Mouse (Mus musculus) limb, embryonic 14.5 days (tissue): ENCODE data around the gene Gm5485. TPM values are rescaled to one million over a fixed set of nuclear protein-coding genes. Genes with fewer than 3 reads are reported as not detected.

Experiments used
- ATAC-seq: fragments of 200-750 bp; cut with Nextera tagmentation; 2 replicates; pipeline ENCODE4 v1.8.0; 2017; ENCODE audit warnings: low read depth, moderate number of reproducible peaks, moderate TSS enrichment; ENCODE audit not compliant: low FRiP score
- DNase-seq: peaks from one replicate; pipeline ENCODE4 v3.0.0-alpha.2; 2015; ENCODE audit warnings: low spot score
- H3K27ac ChIP-seq: fragments of 300-500 bp; sonication (generic); replicated peaks from 2 replicates; pipeline ENCODE4 v1.5.1; 2014; ENCODE audit warnings: low read depth, mild to moderate bottlenecking, low read length, moderate library complexity, mixed read lengths
- H3K27me3 ChIP-seq: fragments of 300-500 bp; sonication (generic); 2 replicates; pipeline ENCODE4 v1.6.1; 2014; ENCODE audit warnings: low read length, mixed read lengths; ENCODE audit not compliant: control insufficient read depth, insufficient read depth
- H3K36me3 ChIP-seq: fragments of 300-500 bp; sonication (generic); 2 replicates; pipeline ENCODE4 v1.6.1; 2014; ENCODE audit warnings: mild to moderate bottlenecking, low read length, moderate library complexity, mixed read lengths; ENCODE audit not compliant: control insufficient read depth, insufficient read depth
- H3K4me1 ChIP-seq: fragments of 300-500 bp; sonication (generic); 2 replicates; pipeline ENCODE4 v1.6.1; 2014; ENCODE audit warnings: antibody characterized with exemption, low read length, mixed read lengths; ENCODE audit not compliant: control insufficient read depth, insufficient read depth
- H3K4me2 ChIP-seq: fragments of 300-500 bp; sonication (generic); replicated peaks from 2 replicates; pipeline ENCODE4 v1.6.1; 2014; ENCODE audit warnings: low read depth, mild to moderate bottlenecking, low read length, moderate library complexity; ENCODE audit not compliant: severe bottlenecking
- H3K4me3 ChIP-seq: fragments of 300-500 bp; sonication (generic); replicated peaks from 2 replicates; pipeline ENCODE4 v1.5.1; 2014; ENCODE audit warnings: low read length
- H3K9ac ChIP-seq: fragments of 300-500 bp; sonication (generic); 2 replicates; pipeline ENCODE4 v1.6.1; 2014; ENCODE audit warnings: mild to moderate bottlenecking, low read depth, low read length, moderate library complexity; ENCODE audit not compliant: severe bottlenecking
- H3K9me3 ChIP-seq: fragments of 300-500 bp; sonication (generic); 2 replicates; pipeline ENCODE4 v1.6.1; 2016; ENCODE audit warnings: low read length; ENCODE audit not compliant: control insufficient read depth
- POLR2A ChIP-seq: fragments of 200-500 bp; IDR thresholded peaks from 2 replicates; pipeline ENCODE4 v1.8.0; 2012; ENCODE audit warnings: inconsistent platforms, mild to moderate bottlenecking, moderate library complexity, borderline replicate concordance; ENCODE audit not compliant: insufficient read depth, insufficient read length; ENCODE audit errors: extremely low read depth
- WGBS: fragments of 180-500 bp; shearing (Covaris S2); extraction: QIAGEN DNeasy Blood & Tissue Kit; methylation state at CpG from one replicate; pipeline ENCODE4 v1.1.7; 2014; 5-methylcytosine and 5-hydroxymethylcytosine counted together
- polyA plus RNA-seq, 2 experiments: library from polyadenylated mRNA; depleted of rRNA in 1 of 2; stranded (reverse) in 1 of 2; unstranded in 1 of 2; fragments of >200 nt; fragmentation: Nextera tagmentation in 1 of 2; extraction: Ambion mirVana in 1 of 2; gene quantifications; 2 replicates each; pipeline versions ENCODE4 v1.2.1 to v1.2.3; 2012 to 2014

Gm5485 gene
- polyA plus RNA-seq (2012; rRNA removed) (not detected in 2 replicates), polyA plus RNA-seq (2014; fragmentation: Nextera tagmentation; extraction: Ambion mirVana) (not detected in 2 replicates)

DNA sequence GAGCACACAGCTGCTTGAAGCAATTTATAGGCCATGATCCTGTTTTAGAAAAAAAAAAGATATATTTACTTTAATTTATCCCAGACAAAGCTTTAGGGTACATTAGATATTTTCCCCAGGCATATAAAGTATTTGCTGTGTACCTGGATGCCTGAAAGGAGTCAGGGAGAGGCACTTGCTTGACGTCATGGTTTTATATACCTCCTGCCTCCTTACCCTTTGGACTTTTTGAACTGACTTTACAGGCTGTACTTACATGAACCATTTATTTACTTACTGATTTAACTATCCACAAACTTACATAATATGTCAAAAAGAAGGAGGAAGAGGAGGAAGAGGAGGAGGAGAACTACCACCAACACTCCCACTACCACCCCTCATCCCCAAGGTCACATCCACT, at the start of gene Gm5485:
Gene Gm5485, minus strand, starts transcription at position 171 of the 400 bp plus-strand sequence.
- DNase-seq, result no peak
- Histone ChIP-seq H3K4me3 (no peak within 1 kb of the TSS), H3K27me3 (no peaks in the 10 kb centered on the region), H3K9ac (no peak within 1 kb of the TSS), H3K27ac (no peak within 1 kb of the TSS), H3K36me3 (no peaks in the 10 kb centered on the region), H3K9me3 (no peaks in the 10 kb centered on the region), H3K4me2 (no peak within 1 kb of the TSS), H3K4me1 (no peaks in the 10 kb centered on the region)
- no peak for TF ChIP-seq POLR2A
- ATAC-seq, result no peak
- WGBS, result 37% methylated on average over 1 of the region's 1 CpGs

DNA sequence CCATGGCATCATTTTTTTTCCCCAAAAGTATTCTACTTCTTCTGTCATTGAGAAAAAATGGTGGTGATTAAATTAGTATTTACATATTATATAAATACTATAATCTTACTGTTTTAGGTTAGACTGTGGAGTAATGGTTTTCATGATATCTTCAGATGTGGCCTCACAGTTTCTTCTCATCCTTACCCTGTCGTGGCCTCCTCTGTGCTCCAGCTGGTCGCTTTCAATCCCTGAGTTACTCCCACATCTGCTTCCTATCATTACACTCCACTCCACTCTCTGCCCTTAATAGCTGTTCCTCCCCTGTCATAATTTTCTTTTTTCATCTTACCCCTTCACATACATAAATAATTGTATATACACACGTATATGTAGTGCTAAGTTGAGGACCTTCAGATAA, 41.0 kb upstream of the Gm5485 start:
- Histone ChIP-seq H3K9me3 (no peaks in the 10 kb centered on the region), H3K9ac (no peak overlapping the region), H3K27me3 (no peaks in the 10 kb centered on the region), H3K4me2 (no peak overlapping the region), H3K27ac (no peak overlapping the region), H3K4me3 (no peak overlapping the region), H3K36me3 (no peaks in the 10 kb centered on the region), H3K4me1 (no peaks in the 10 kb centered on the region)
- ATAC-seq, result no peak
- DNase-seq, result no peak
- 22% methylated on average over 3 of the region's 3 CpGs for WGBS
- no peak for TF ChIP-seq POLR2A

DNA sequence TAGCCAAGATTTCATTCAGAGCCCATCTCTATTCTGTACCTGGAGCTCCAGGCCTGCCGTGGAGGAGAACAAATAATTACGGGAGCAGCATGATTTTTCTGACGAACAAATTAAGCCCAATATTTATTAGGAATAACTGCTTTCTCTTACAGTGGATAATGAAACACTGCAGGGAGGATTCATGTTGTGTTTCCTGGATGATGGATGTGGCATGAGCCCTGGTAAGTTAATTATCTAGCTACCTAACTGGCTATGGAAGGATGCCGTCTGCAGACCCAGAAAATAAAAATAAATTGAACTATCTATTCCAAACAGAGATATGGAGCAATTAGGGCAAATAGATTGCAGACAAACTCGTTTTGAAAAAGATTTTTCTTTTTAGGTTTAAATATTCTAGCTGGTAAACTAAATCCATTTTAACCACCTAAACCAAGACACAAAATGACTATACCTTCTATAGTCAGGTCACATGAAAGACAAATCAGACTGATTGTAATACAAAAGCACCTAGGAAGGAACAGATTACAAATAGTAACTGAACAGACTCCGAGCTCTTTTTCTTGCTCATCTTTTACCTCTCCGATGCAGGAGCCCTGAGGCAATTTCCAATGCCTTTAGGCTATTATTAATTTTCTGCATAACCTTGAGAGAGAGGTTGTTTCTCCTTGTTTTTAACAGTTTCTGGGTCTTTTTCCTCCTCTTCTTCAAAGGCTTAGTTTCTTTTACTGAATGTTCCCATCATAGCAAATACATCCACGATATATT, 34.1 kb upstream of the Gm5485 start:
- no peaks in the 10 kb centered on the region for H3K4me1 ChIP-seq
- H3K4me3 ChIP-seq, result no peak overlapping the region
- no peaks in the 10 kb centered on the region for H3K9me3 ChIP-seq
- no peak overlapping the region for H3K9ac ChIP-seq
- no peak overlapping the region for H3K4me2 ChIP-seq
- no peaks in the 10 kb centered on the region for H3K27me3 ChIP-seq
- 66% methylated on average over 8 of the region's 8 CpGs for WGBS
- H3K27ac ChIP-seq, result no peak overlapping the region
- DNase-seq, result no peak
- H3K36me3 ChIP-seq, result no peaks in the 10 kb centered on the region
- ATAC-seq, result no peak
- no peak for TF ChIP-seq POLR2A

DNA sequence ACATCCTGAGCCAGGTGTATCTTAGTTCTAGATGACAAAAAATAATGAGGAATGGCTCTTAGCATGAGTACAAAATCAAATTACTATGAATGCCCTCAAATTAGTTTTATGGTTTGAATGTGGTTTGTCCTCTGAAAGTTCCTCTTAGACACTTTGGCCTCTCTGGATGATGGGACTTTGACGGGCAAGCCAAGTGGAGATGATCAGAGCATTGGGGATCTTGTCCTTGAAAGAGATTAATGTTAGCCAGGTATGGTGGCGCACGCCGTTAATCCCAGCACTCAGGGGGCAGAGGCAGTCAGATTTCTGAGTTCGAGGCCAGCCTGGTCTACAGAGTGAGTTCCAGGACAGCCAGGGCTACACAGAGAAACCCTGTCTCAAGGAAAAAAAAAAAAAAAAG, 32.4 kb upstream of the Gm5485 start:
- no peaks in the 10 kb centered on the region for H3K27me3 ChIP-seq
- no peak overlapping the region for H3K9ac ChIP-seq
- TF ChIP-seq POLR2A, result no peak
- no peaks in the 10 kb centered on the region for H3K4me1 ChIP-seq
- H3K36me3 ChIP-seq, result no peaks in the 10 kb centered on the region
- no peak overlapping the region for H3K4me2 ChIP-seq
- H3K4me3 ChIP-seq, result no peak overlapping the region
- WGBS, result 92% methylated on average over 5 of the region's 5 CpGs
- no peak overlapping the region for H3K27ac ChIP-seq
- DNase-seq, result no peak
- no peaks in the 10 kb centered on the region for H3K9me3 ChIP-seq
- ATAC-seq, result no peak

DNA sequence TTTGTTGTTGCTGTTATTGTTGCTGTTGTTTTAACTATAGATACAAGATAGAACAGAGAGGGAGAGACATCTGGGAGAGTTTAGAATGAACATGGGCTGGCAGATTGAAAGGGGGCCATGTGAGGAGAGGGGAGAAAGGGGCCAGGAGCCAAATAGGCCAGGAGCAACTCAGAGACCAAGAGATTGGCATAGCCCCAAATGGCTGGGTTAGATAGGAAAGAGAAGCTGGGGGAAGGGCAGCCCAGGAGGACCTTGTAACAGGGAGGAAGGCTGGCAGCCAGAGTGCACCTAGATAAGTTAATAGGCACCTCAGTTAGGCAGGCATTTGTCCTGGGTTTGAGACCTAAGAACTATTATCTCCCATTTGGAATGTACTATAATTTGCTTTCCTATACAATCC, 25.3 kb upstream of the Gm5485 start:
- no peak overlapping the region for H3K4me2 ChIP-seq
- H3K36me3 ChIP-seq, result no peaks in the 10 kb centered on the region
- no peak for DNase-seq
- H3K9ac ChIP-seq, result no peak overlapping the region
- ATAC-seq, result no peak
- H3K9me3 ChIP-seq, result no peaks in the 10 kb centered on the region
- no peak overlapping the region for H3K27ac ChIP-seq
- no peaks in the 10 kb centered on the region for H3K4me1 ChIP-seq
- no peak overlapping the region for H3K4me3 ChIP-seq
- TF ChIP-seq POLR2A, result no peak
- no peaks in the 10 kb centered on the region for H3K27me3 ChIP-seq
